Comparison of ENCODE assay signal across 7 mouse cellular contexts in the genomic region with DNA sequence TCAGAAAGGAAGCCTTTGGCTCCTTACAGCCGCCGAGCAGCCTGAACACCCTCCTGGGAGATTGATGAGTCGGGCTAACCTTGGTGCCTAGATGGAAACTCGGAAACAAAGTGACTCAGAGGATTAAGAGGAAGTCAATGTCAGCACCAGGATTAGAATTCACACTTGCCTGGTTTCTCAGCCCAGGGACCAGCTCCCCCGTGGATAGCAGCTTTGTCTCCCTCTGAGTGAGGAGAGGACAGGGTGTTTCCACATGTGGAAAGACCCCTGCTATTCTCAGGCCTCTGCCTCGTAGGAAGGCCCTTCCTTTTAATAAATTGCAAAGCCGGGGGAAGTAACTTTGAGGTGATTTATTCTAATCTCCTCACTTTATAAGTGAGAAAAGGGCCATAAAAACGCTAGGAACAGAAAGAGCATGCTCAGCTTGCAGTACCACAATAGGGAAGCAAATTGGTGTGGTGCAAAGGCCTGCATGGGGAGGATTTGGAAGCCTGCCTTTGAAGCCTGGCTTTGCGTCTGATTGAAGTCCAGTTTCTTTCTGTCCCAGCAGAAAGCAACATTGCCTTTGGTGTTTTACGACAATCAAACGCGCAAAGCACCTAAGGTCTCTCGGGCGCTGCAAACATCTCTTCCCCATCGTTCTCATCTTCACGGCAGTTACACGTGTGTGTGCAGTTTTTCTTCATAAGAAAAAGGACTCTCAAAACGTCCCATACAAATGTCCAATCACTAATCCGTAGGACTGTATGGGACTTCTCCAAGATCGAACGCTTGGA.
DNase-seq lines count a peak whose midpoint lies in the region; ATAC-seq and TF ChIP-seq lines count a peak whose summit lies in the region.

No protein-coding gene starts in this region.

- H3K27me3 ChIP-seq in forebrain, embryonic 16.5 days (replicated peaks; ENCODE audit: control insufficient read depth, insufficient read depth, low read length): no peaks in the 10 kb centered on the region
- H3K27me3 ChIP-seq in kidney, embryonic 16.5 days (ENCODE audit: insufficient read depth, low read length): no peaks in the 10 kb centered on the region
- H3K27me3 ChIP-seq in neural tube, embryonic 15.5 days (replicated peaks): peaks cover 5% of the 10 kb centered on the region; the same call in 1 of the 2 replicates
- H3K27me3 ChIP-seq in thymus, adult 2 months (ENCODE audit: control insufficient read depth, insufficient read depth, low read length): no peaks in the 10 kb centered on the region

- H3K4me1 ChIP-seq in forebrain, embryonic 16.5 days (replicated peaks; ENCODE audit: control insufficient read depth, insufficient read depth, low read length): peaks cover 27% of the 10 kb centered on the region
- H3K4me1 ChIP-seq in kidney, embryonic 16.5 days (ENCODE audit: insufficient read depth, low read length): peaks cover 36% of the 10 kb centered on the region
- H3K4me1 ChIP-seq in neural tube, embryonic 15.5 days: peaks cover 39% of the 10 kb centered on the region
- H3K4me1 ChIP-seq in thymus, adult 2 months (replicated peaks; ENCODE audit: control insufficient read depth, insufficient read depth, low read length): peaks cover 19% of the 10 kb centered on the region

- DNase-seq in ES-CJ7 (ENCODE audit: low read depth, low spot score) (peak; percentile 54), R1 (ENCODE audit: low read depth, low spot score) (peak; percentile 79)
- DNase-seq in urinary bladder, adult 2 months (ENCODE audit: low spot score): no peak
- no peak for DNase-seq in thymus, adult 2 months

- no peak overlapping the region for H3K27ac ChIP-seq in forebrain, embryonic 16.5 days (ENCODE audit: low read length)
- H3K27ac ChIP-seq in kidney, embryonic 16.5 days (ENCODE audit: low read length): 0 out of 2 replicates have a peak overlapping the region, but pooled peaks have one; percentile 20
- peak overlapping the region; percentile 45 for H3K27ac ChIP-seq in neural tube, embryonic 15.5 days (replicated peaks)
- H3K27ac ChIP-seq in thymus, adult 2 months (ENCODE audit: control insufficient read depth, insufficient read depth, low read length): no peak overlapping the region

- H3K9me3 ChIP-seq in forebrain, embryonic 16.5 days (ENCODE audit: control insufficient read depth, low read length): no peaks in the 10 kb centered on the region
- H3K9me3 ChIP-seq in kidney, embryonic 16.5 days (ENCODE audit: low read length): no peaks in the 10 kb centered on the region
- no peaks in the 10 kb centered on the region for H3K9me3 ChIP-seq in neural tube, embryonic 15.5 days (replicated peaks)

- H3K4me2 ChIP-seq in forebrain, embryonic 16.5 days (ENCODE audit: low read length): peak overlapping the region; percentile 18
- peak overlapping the region; percentile 45 for H3K4me2 ChIP-seq in kidney, embryonic 16.5 days (replicated peaks; ENCODE audit: low read depth, low read length)
- peak overlapping the region; percentile 50 for H3K4me2 ChIP-seq in neural tube, embryonic 15.5 days

- no peak for TF ChIP-seq POLR2A in thymus, adult 2 months (IDR thresholded peaks at IDR 0.05; ENCODE audit: control insufficient read depth, extremely low read depth, insufficient read depth, low read length, poor library complexity)

- no peak for TF ChIP-seq CTCF in thymus, adult 2 months (IDR thresholded peaks at IDR 0.05; ENCODE audit: borderline replicate concordance, control insufficient read depth, extremely low read depth, insufficient read depth, low read length, poor library complexity)

- no peaks in the 10 kb centered on the region for H3K36me3 ChIP-seq in forebrain, embryonic 16.5 days (ENCODE audit: control insufficient read depth, insufficient read depth)
- no peaks in the 10 kb centered on the region for H3K36me3 ChIP-seq in kidney, embryonic 16.5 days (ENCODE audit: insufficient read depth, low read length)
- H3K36me3 ChIP-seq in neural tube, embryonic 15.5 days: no peaks in the 10 kb centered on the region
- H3K36me3 ChIP-seq in thymus, adult 2 months (ENCODE audit: control insufficient read depth, insufficient read depth, low read length): no peaks in the 10 kb centered on the region

- ATAC-seq in forebrain, embryonic 16.5 days: no peak
- no peak for ATAC-seq in kidney, embryonic 16.5 days (ENCODE audit: low FRiP score, low TSS enrichment)
- ATAC-seq in neural tube, embryonic 15.5 days (ENCODE audit: low FRiP score): peak; percentile 29; the same call in 1 of the 2 replicates

- H3K4me3 ChIP-seq in forebrain, embryonic 16.5 days (replicated peaks; ENCODE audit: low read length): no peak overlapping the region; the same call in 1 of the 2 replicates
- peak overlapping the region; percentile 15 for H3K4me3 ChIP-seq in kidney, embryonic 16.5 days (ENCODE audit: low read length)
- H3K4me3 ChIP-seq in neural tube, embryonic 15.5 days (replicated peaks): peak overlapping the region; percentile 11
- H3K4me3 ChIP-seq in thymus, adult 2 months (ENCODE audit: control insufficient read depth, insufficient read depth, low read length): no peak overlapping the region

- no peak overlapping the region for H3K9ac ChIP-seq in forebrain, embryonic 16.5 days (replicated peaks; ENCODE audit: low read depth, low read length)
- H3K9ac ChIP-seq in kidney, embryonic 16.5 days (replicated peaks; ENCODE audit: low read length): no peak overlapping the region
- no peak overlapping the region for H3K9ac ChIP-seq in neural tube, embryonic 15.5 days (replicated peaks)

- 11% methylated on average over 21 of the region's 21 CpGs for WGBS in forebrain, embryonic 16.5 days
- WGBS in kidney, embryonic 16.5 days: 16% methylated on average over 21 of the region's 21 CpGs
- WGBS in neural tube, embryonic 15.5 days: 5% methylated on average over 21 of the region's 21 CpGs
- 84% methylated on average over 21 of the region's 21 CpGs for WGBS in thymus, adult 2 months

Comparison
In these comparisons a context has a peak if more than half of its experiments do, and no peak if none do; other contexts are left out.
1. DNase-seq: peak in ES-CJ7 (single experiment) and R1 (single experiment); none in urinary bladder, adult 2 months (single experiment) and thymus, adult 2 months (single experiment).
2. H3K27ac ChIP-seq: peak in kidney, embryonic 16.5 days (single experiment) and neural tube, embryonic 15.5 days (single experiment); none in forebrain, embryonic 16.5 days (single experiment) and thymus, adult 2 months (single experiment).
3. H3K4me3 ChIP-seq: peak in kidney, embryonic 16.5 days (single experiment) and neural tube, embryonic 15.5 days (single experiment); none in forebrain, embryonic 16.5 days (single experiment) and thymus, adult 2 months (single experiment).
4. Peak in every context shown above with its lines, with median percentiles within 50 percentile points of each other: H3K4me2 ChIP-seq.